Mouse (Mus musculus) forebrain, embryonic 16.5 days (tissue): ENCODE data around the gene Plcb3. TPM values are rescaled to one million over a fixed set of nuclear protein-coding genes. Genes with fewer than 3 reads are reported as not detected.
"Not testable (repeated sequence)": the region's sequence is repeated elsewhere in the genome, so short reads cannot be mapped to it uniquely, and the experiment has no call there.

Source experiments
- ATAC-seq: fragments of 200-750 bp; cut with Nextera tagmentation; 2 replicates; pipeline ENCODE4 v1.8.0; 2017; ENCODE audit warnings: mild to moderate bottlenecking, moderate library complexity
- H3K27ac ChIP-seq: fragments of 300-500 bp; sonication (generic); 2 replicates; pipeline ENCODE4 v1.5.1; 2014; ENCODE audit warnings: low read length, control low read depth
- H3K27me3 ChIP-seq: fragments of 300-500 bp; sonication (generic); replicated peaks from 2 replicates; pipeline ENCODE4 v1.6.1; 2014; ENCODE audit warnings: low read length; ENCODE audit not compliant: control insufficient read depth, insufficient read depth
- H3K36me3 ChIP-seq: fragments of 300-500 bp; sonication (generic); 2 replicates; pipeline ENCODE4 v1.6.1; 2014; ENCODE audit not compliant: control insufficient read depth, insufficient read depth
- H3K4me1 ChIP-seq: fragments of 300-500 bp; sonication (generic); replicated peaks from 2 replicates; pipeline ENCODE4 v1.6.1; 2014; ENCODE audit warnings: low read length; ENCODE audit not compliant: control insufficient read depth, insufficient read depth
- H3K4me2 ChIP-seq: fragments of 300-500 bp; sonication (generic); 2 replicates; pipeline ENCODE4 v1.6.1; 2014; ENCODE audit warnings: mild to moderate bottlenecking, low read length, control low read depth
- H3K4me3 ChIP-seq: fragments of 300-500 bp; sonication (generic); replicated peaks from 2 replicates; pipeline ENCODE4 v1.5.1; 2014; ENCODE audit warnings: mild to moderate bottlenecking, low read length, control low read depth
- H3K9ac ChIP-seq: fragments of 300-500 bp; sonication (generic); replicated peaks from 2 replicates; pipeline ENCODE4 v1.6.1; 2014; ENCODE audit warnings: low read depth, low read length, control low read depth
- H3K9me3 ChIP-seq: fragments of 300-500 bp; sonication (generic); 2 replicates; pipeline ENCODE4 v1.6.1; 2016; ENCODE audit warnings: low read length; ENCODE audit not compliant: control insufficient read depth
- WGBS: fragments of 180-500 bp; shearing (Covaris S2); extraction: QIAGEN DNeasy Blood & Tissue Kit; methylation state at CpG from one replicate; pipeline ENCODE4 v1.1.7; 2014; 5-methylcytosine and 5-hydroxymethylcytosine counted together
- polyA plus RNA-seq: library from polyadenylated mRNA; unstranded; fragments of >200 nt; fragmentation: Nextera tagmentation; extraction: Ambion mirVana; gene quantifications from 2 replicates; pipeline ENCODE4 v1.2.1, GENCODE M21; 2015

The Plcb3 gene
- polyA plus RNA-seq, 1 experiment from 2014 or later = 11.5 TPM

DNA sequence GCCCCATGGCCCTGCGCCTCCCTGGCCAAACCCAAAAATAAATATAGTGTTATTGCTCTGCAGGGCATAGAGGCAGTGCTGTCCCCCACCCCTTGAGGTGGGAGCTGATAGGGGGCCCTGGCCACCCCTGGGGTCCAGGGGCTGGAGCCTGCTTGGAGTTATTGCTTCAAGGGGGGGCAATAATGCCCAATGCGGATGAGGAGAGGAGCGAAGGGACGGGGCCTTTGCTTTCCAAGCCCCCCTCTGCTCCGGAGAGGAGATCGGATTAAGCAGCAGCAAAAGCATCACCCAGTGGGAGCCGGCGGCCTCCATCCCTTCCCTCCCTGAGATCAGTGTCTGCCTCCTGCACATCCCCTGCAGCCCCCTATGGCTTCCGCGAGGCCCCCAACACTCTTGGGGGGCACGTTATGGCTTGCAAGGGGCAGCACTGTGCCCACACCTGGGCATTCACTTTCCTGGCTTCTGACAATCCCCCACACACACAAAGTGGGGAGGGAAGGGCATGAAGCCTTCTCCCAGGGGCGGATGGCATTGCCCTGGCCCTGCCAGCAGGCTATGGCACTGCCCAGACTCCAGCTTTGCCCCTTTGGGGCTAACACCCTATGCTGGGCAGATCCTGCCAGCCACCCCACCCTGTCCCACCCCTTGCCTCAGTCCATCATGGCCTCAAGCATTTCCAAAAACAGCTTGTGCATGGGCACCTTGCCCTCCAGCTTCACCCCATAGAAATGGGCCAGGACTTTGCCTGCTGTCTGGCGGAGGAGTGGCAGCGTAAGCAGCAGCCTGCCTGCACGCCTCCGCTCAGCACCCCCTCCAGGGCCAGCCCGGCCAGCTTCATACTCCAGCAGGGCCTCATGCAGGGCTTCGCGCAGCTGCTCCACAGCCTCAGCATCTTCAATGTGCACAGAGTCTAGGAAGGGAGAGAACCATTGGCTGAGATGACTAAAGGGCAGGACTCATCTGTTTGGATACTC, 64.9 kb downstream of the Plcb3 start:
- WGBS = 81% methylated on average over 19 of the region's 19 CpGs
- H3K27me3 ChIP-seq = no peaks in the 10 kb centered on the region
- H3K9me3 ChIP-seq = no peaks in the 10 kb centered on the region
- no peak overlapping the region for H3K4me3 ChIP-seq
- no peak overlapping the region for H3K9ac ChIP-seq
- peaks cover 24% of the 10 kb centered on the region for H3K4me1 ChIP-seq
- H3K4me2 ChIP-seq = no peak overlapping the region
- H3K27ac ChIP-seq = no peak overlapping the region
- H3K36me3 ChIP-seq = peaks cover 15% of the 10 kb centered on the region; the same call in 1 of the 2 replicates
- ATAC-seq = no peak

DNA sequence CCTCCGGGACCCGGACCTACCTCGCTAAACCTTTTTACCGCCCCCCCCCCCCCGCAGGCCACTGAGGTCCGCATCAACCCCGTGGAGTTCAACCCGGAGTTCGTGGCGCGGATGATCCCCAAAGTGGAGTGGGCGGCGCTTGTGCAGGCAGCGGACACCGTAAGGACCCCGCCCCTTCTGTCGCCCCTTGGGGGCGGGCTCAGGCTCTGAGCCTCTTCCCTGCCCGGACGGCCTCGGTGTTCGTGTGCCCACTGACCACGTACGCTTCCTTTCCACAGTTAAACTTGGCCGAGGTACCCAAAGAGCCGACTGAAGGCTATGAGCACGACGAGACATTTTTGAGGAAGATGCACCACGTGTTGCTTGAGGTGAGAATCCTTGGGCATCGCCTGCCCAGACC, 66.0 kb downstream of the Plcb3 start:
- peak overlapping the region; percentile 79 for H3K9ac ChIP-seq
- peak overlapping the region; percentile 98 for H3K27ac ChIP-seq
- peak; percentile 6 for ATAC-seq
- WGBS = under 1% methylated on average over 25 of the region's 30 CpGs
- H3K27me3 ChIP-seq, H3K9me3 ChIP-seq: not testable (repeated sequence)
- H3K4me1 ChIP-seq = peaks cover 24% of the 10 kb centered on the region
- peaks cover 15% of the 10 kb centered on the region; the same call in 1 of the 2 replicates for H3K36me3 ChIP-seq
- peak overlapping the region; percentile 62 for H3K4me2 ChIP-seq
- H3K4me3 ChIP-seq = peak overlapping the region; percentile 76

DNA sequence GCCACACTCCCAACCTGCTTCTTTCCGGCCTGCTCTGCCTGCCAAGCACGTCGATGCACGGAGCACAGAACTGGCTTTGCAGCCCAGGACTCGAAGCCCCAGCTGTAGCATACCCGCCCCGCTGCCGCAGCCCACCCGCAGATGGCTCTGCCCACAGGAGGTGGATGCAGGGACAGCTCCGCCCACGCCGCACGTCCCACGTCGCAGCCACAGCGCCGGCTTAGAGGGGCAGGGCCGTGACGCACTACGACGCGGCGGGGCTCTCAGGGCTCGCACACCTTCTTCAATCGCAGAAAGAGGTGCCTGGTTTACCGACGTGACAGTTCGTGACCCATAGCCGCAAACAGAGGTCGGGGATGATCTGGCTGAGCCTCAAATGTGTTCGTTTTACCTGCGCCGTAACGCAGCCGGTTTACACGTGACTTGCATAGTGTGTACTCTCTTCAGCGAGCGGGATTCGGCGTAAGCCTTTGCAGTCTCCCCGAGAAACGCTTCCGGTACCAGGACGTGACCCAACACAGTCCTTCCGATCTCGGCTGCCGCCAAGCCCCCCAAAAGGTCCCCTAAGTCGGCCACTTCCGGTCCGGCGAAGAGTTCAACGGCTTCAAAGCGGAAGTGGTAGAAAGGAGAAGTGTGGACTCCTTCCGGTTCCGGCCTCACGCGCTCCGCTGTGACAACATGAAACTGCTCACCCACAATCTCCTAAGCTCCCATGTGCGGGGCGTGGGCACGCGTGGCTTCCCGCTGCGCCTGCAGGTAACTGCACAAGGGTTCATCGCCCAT, 66.6 kb downstream of the Plcb3 start, which contains the start of the genes Trmt112 and Prdx5:
TSS of gene Trmt112 (plus strand) at position 192 of the 783 bp plus-strand sequence.
TSS of gene Prdx5 (minus strand) at position 600 of the 783 bp plus-strand sequence.
- H3K9me3 ChIP-seq = no peaks in the 10 kb centered on the region
- peaks cover 15% of the 10 kb centered on the region; the same call in 1 of the 2 replicates for H3K36me3 ChIP-seq
- no peaks in the 10 kb centered on the region for H3K27me3 ChIP-seq
- H3K4me3 ChIP-seq = peak within 1 kb of the TSS; percentile 76
- H3K27ac ChIP-seq = peak within 1 kb of the TSS; percentile 98
- peak within 1 kb of the TSS; percentile 79 for H3K9ac ChIP-seq
- peaks cover 24% of the 10 kb centered on the region for H3K4me1 ChIP-seq
- peak within 1 kb of the TSS; percentile 62 for H3K4me2 ChIP-seq
- WGBS = under 1% methylated on average over 65 of the region's 65 CpGs
- ATAC-seq = peak; percentile 96

DNA sequence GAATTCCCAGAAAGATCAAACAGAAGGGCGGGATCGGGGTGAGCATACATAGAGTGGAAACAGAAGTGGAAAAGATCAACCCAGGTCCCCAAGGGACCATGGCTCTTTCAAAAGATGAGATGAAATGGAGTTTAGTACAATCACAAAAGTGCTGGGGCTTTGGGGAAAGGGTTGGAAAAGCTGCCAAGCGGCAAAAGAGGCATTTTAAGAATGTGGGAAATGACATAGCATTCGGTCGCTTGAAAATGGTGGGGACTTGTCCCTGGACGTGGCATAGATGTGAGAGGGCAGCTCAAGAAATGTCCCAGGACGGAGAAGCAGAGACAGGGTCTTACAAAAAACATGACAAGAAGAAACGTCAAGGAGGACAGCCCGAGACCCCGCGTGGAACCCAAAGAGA, 67.2 kb downstream of the Plcb3 start:
- ATAC-seq = no peak
- Histone ChIP-seq H3K27ac (peak overlapping the region; percentile 98), H3K9me3 (no peaks in the 10 kb centered on the region), H3K27me3 (no peaks in the 10 kb centered on the region), H3K9ac (peak overlapping the region; percentile 79), H3K36me3 (peaks cover 15% of the 10 kb centered on the region; the same call in 1 of the 2 replicates), H3K4me2 (peak overlapping the region; percentile 62), H3K4me1 (peaks cover 24% of the 10 kb centered on the region), H3K4me3 (peak overlapping the region; percentile 76)
- 11% methylated on average over 11 of the region's 11 CpGs for WGBS

DNA sequence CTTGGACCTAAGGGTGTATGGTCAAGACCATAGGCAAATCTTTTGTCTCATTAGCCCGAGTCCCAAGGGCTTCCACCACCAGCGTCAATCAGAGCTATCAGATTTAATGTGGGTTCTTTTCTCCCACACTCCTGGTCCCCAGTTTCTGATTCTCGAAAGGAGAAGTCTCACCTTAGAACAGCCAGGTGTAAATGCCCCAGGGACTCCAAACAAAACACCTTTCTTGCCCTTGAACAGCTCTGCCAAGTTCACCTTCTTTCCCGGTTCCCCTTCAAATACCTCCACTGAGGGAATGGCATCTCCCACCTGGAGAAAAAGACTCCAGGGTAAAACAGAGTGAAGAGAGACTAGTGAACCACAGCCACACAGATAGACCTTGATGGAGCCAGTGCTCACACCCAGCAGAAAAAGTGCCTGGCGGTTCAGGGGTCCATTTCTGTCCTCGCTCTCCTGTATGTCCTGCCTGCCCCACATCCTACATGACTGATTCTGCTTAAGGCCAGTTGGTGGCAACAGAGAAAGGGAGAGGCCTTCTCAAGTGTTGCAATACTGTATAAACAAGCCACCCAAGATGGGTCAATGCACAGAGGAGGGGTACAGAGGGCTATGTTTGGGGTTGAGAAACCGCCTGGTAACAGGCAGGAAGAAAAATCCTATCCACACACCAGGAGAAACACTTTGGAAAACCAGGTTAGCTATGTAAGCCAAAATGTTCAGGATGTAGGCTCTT, 68.3 kb downstream of the Plcb3 start:
- Histone ChIP-seq H3K36me3 (peaks cover 9% of the 10 kb centered on the region; the same call in 1 of the 2 replicates), H3K4me3 (peak overlapping the region; percentile 76), H3K27me3 (no peaks in the 10 kb centered on the region), H3K4me1 (peaks cover 24% of the 10 kb centered on the region), H3K27ac (no peak overlapping the region), H3K9me3 (no peaks in the 10 kb centered on the region), H3K9ac (no peak overlapping the region; the same call in 1 of the 2 replicates), H3K4me2 (peak overlapping the region; percentile 62; the same call in 1 of the 2 replicates)
- 90% methylated on average over 7 of the region's 7 CpGs for WGBS
- no peak for ATAC-seq

DNA sequence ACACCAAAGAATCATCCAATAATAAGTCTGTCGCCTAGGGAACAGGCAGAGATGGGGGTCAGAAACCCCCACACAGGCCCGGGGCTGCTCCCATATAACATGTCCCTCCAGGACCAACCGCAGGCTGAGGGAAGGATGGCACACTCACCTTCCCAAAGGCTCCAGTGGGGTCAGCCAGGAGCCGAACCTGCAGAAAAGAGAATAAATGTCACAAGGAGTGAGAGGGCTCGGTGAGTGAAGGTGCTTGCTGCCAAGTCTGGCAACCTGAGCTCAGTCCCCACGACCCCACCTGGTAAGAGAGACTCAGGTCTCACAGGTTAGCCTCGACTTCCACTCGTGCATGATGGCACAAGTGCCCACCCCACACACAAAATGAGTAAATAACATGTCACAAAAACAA, 69.2 kb downstream of the Plcb3 start:
- 88% methylated on average over 8 of the region's 8 CpGs for WGBS
- no peak overlapping the region for H3K9ac ChIP-seq
- ATAC-seq = no peak

DNA sequence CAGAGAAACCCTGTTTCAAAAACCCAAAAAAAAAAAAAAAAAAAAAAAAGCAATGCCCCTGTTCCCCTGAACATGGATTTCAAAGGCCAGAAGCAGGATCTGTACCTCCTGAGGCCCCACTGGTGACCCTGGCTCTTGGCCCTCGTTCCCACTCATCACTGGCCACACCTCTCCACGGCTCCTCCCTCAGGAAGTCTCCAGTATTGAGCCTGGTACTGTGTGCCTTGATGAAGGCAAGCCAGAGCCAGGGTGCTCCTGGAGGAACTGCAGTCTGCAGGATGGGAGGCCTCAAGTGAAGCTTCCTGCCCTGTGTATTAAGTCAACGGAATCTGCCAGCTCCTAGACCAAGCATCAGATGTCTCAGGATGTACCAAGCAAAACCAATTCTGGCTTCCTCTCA, 70.1 kb downstream of the Plcb3 start:
- H3K9ac ChIP-seq = no peak overlapping the region
- H3K36me3 ChIP-seq = no peaks in the 10 kb centered on the region
- no peaks in the 10 kb centered on the region for H3K27me3 ChIP-seq
- ATAC-seq = no peak
- H3K9me3 ChIP-seq = no peaks in the 10 kb centered on the region
- H3K4me2 ChIP-seq = no peak overlapping the region
- WGBS = 96% methylated on average over 3 of the region's 3 CpGs
- H3K27ac ChIP-seq = no peak overlapping the region
- peaks cover 24% of the 10 kb centered on the region for H3K4me1 ChIP-seq
- no peak overlapping the region for H3K4me3 ChIP-seq

More for the DNA sequence above, 69.2 kb downstream of the Plcb3 start:
- 0 out of 2 replicates have a peak, but pooled peaks cover 2% of the 10 kb centered on the region for H3K36me3 ChIP-seq
- H3K4me2 ChIP-seq = no peak overlapping the region
- peaks cover 24% of the 10 kb centered on the region for H3K4me1 ChIP-seq
- H3K27me3 ChIP-seq = no peaks in the 10 kb centered on the region
- no peak overlapping the region for H3K27ac ChIP-seq
- H3K9me3 ChIP-seq = no peaks in the 10 kb centered on the region
- no peak overlapping the region for H3K4me3 ChIP-seq

DNA sequence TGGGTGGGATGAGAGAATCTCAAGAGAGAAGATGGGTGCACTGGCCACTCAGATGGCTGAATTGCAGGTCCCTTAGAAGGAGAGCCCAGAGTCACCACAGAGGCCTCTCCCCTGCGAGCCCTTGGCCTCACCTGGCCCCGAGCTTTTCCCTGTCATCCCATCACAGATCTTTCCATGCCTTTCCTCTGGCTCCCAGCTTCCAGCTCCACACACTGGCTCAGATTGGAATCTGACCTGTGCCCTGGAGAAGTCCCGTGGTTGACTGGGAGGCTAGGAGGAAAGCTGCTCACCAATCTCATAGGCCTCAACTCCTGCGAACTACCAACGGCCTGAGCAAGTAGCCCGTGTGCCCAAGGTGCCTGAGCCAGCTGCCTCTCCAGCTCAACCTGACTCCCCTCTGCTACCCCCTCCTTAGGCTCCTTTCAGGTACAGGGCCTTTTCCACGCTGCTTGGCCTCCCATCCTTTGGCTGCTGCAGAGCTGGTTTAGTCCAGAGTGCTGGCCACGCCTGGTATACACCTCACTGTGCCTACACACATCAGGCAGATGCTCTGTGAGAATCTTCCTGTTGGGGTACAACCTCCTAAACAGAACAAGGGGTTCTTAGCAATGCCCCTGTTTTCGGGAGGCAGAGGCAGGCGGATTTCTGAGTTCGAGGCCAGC, 70.6 kb downstream of the Plcb3 start:
- Histone ChIP-seq H3K4me1 (peaks cover 20% of the 10 kb centered on the region), H3K27me3 (no peaks in the 10 kb centered on the region), H3K9me3 (no peaks in the 10 kb centered on the region), H3K4me2 (no peak overlapping the region), H3K4me3 (no peak overlapping the region), H3K36me3 (no peaks in the 10 kb centered on the region), H3K9ac (no peak overlapping the region), H3K27ac (no peak overlapping the region)
- WGBS = 93% methylated on average over 11 of the region's 11 CpGs
- no peak for ATAC-seq
